Mouse (Mus musculus) left cerebral cortex, postnatal 4 days (tissue): ENCODE measurements at regions not wholly inside any gene's neighbourhood (a gene's known extent, or its start where the extent isn't known, plus 50 kb on each side); places are given as distances from the start of the nearest gene placed in this dataset.

Experiments
- DNase-seq: peaks from one replicate; pipeline ENCODE4 v3.0.0-alpha.2; 2022
- intact Hi-C: fragments of 180-260 bp; cut with DNase I; formaldehyde crosslinking; loops from one replicate; pipeline ENCODE4 v1.15.1; 2025

GRCm38 (mm10) chr7:73643306-73643992, 96.7 kb upstream of the Fam174b start:
- no peak for DNase-seq
- intact Hi-C loops, result loop anchor here (10.0 kb wide), 1 partner anchor 1249 kb away; no protein-coding TSS in a partner anchor

GRCm38 (mm10) chr7:73640194-73640593, 98.6 kb upstream of the Chd2 start:
- no peak for DNase-seq
- intact Hi-C loops, result loop anchor here (10.0 kb wide), 1 partner anchor 1245 kb away; no protein-coding TSS in a partner anchor

- DNase-seq, result no peak
- intact Hi-C loops, result no loop called here
Measured at GRCm38 (mm10) chr7:73637810-73638125, 96.1 kb upstream of the Chd2 start.

GRCm38 (mm10) chr7:73637101-73637809, 95.6 kb upstream of the Chd2 start:
- no peak for DNase-seq
- intact Hi-C loops, result no loop called here

GRCm38 (mm10) chr7:73635422-73635821, 93.8 kb upstream of the Chd2 start:
- intact Hi-C loops, result no loop called here
- no peak for DNase-seq

GRCm38 (mm10) chr7:73630790-73631189, 89.2 kb upstream of the Chd2 start:
- intact Hi-C loops, result no loop called here
- DNase-seq, result no peak

- intact Hi-C loops, result loop anchor here (10.0 kb wide), 1 partner anchor 194 kb away; no protein-coding TSS in a partner anchor
Measured at GRCm38 (mm10) chr7:73629182-73629581, 87.6 kb upstream of the Chd2 start.

GRCm38 (mm10) chr7:73628071-73628470, 86.4 kb upstream of the Chd2 start:
- intact Hi-C loops, result loop anchor here (10.0 kb wide), 1 partner anchor 193 kb away; no protein-coding TSS in a partner anchor
- DNase-seq, result peak; percentile 71

More at GRCm38 (mm10) chr7:73629182-73629581, 87.6 kb upstream of the Chd2 start:
- DNase-seq, result no peak

GRCm38 (mm10) chr7:73626291-73626690, 84.7 kb upstream of the Chd2 start:
- intact Hi-C loops, result loop anchor here (10.0 kb wide), 1 partner anchor 191 kb away; no protein-coding TSS in a partner anchor
- DNase-seq, result no peak

GRCm38 (mm10) chr7:73625651-73626050, 84.0 kb upstream of the Chd2 start:
- DNase-seq, result no peak
- intact Hi-C loops, result loop anchor here (10.0 kb wide), 1 partner anchor 191 kb away; no protein-coding TSS in a partner anchor

- DNase-seq, result no peak
- intact Hi-C loops, result loop anchor here (10.0 kb wide), 1 partner anchor 190 kb away; no protein-coding TSS in a partner anchor
Measured at GRCm38 (mm10) chr7:73624992-73625391, 83.4 kb upstream of the Chd2 start.

GRCm38 (mm10) chr7:73624093-73624600, 82.5 kb upstream of the Chd2 start:
- intact Hi-C loops, result loop anchor here (10.0 kb wide), 1 partner anchor 189 kb away; no protein-coding TSS in a partner anchor
- DNase-seq, result no peak

- intact Hi-C loops, result loop anchor here (10.0 kb wide), 1 partner anchor 188 kb away; no protein-coding TSS in a partner anchor
- DNase-seq, result no peak
Measured at GRCm38 (mm10) chr7:73622468-73622867, 80.8 kb upstream of the Chd2 start.

- intact Hi-C loops, result loop anchor here (10.0 kb wide), 1 partner anchor 186 kb away; no protein-coding TSS in a partner anchor
- no peak for DNase-seq
Measured at GRCm38 (mm10) chr7:73620341-73620740, 78.7 kb upstream of the Chd2 start.

GRCm38 (mm10) chr7:73618758-73619416, 77.3 kb upstream of the Chd2 start:
- intact Hi-C loops, result no loop called here
- DNase-seq, result no peak

- peak; percentile 99 for DNase-seq
- intact Hi-C loops, result loop anchor here (2.0 kb wide), 1 partner anchor 61 kb away; no protein-coding TSS in a partner anchor
Measured at GRCm38 (mm10) chr7:73617910-73618757, 76.5 kb upstream of the Chd2 start.

GRCm38 (mm10) chr7:73616971-73617906, 75.6 kb upstream of the Chd2 start:
- intact Hi-C loops, result loop anchor here (2.0 kb wide), 1 partner anchor 60 kb away; no protein-coding TSS in a partner anchor
- peak; percentile 31 for DNase-seq

- intact Hi-C loops, result loop anchor here (2.0 kb wide), 1 partner anchor 59 kb away; no protein-coding TSS in a partner anchor
Measured at GRCm38 (mm10) chr7:73616015-73616414, 74.4 kb upstream of the Chd2 start.

More at GRCm38 (mm10) chr7:73616015-73616414, 74.4 kb upstream of the Chd2 start:
- no peak for DNase-seq
